Comparison of ENCODE assay signal across 14 mouse cellular contexts in the genomic region with DNA sequence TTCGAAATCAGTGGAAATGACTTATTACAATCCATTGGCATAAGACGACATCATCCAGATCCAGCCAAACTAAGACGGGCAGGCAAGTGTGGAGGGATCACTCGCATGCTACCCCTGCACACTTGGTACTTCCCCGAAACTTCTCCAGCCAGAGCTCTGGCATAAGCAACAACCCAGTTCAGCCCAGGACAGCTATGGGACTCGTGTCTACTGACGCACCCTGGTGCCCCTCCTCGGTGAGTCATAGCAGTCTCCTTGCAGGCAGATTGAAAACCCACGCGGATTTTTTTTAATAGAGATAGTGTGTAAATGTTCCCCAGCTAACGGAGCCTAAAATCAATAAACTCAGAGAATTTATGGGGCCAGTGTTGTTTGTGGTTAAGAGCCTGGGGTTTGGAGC. TPM values are rescaled to one million over a fixed set of nuclear protein-coding genes. Genes with fewer than 3 reads are reported as not detected.
DNase-seq lines count a peak whose midpoint lies in the region; ATAC-seq and TF ChIP-seq lines count a peak whose summit lies in the region.
"Had no signal": no experiment of that assay in that cellular context is flagged by ENCODE, and none has a peak within 500 bp of the region (broad histone marks: within the 10 kb centered on the region; RNA-seq: fewer than 3 reads in every experiment).

No protein-coding gene starts in this region.

- H3K4me3 ChIP-seq in lung, adult 2 months (replicated peaks; ENCODE audit: extremely low read depth, low read depth, low read length): no peak overlapping the region
- H3K4me3 ChIP-seq in myocyte: no peak overlapping the region
- H3K4me3 ChIP-seq: embryonic facial prominence, embryonic 10.5 days had no signal

- H3K79me2 ChIP-seq in myocyte (ENCODE audit: control insufficient read depth, insufficient read depth): peaks cover 55% of the 10 kb centered on the region

- no peak overlapping the region for H3ac ChIP-seq in myocyte (ENCODE audit: control insufficient read depth, insufficient read length)

- TF ChIP-seq CTCF in lung, adult 2 months (IDR thresholded peaks at IDR 0.05; ENCODE audit: insufficient read depth, low read length): no peak

- H3K27me3 ChIP-seq in myocyte (ENCODE audit: control insufficient read depth, insufficient read depth, insufficient read length): no peaks in the 10 kb centered on the region

- ATAC-seq in frontal cortex, adult (ENCODE audit: low TSS enrichment): 0 out of 2 replicates have a peak, but pooled peaks have one; percentile 27
- ATAC-seq: forebrain, embryonic 14.5 days; intestine, postnatal 0 days had no signal

- 55% methylated on average over 11 of the region's 11 CpGs for WGBS in lung, adult 2 months

- peak overlapping the region; percentile 63 for H3K4me2 ChIP-seq in myocyte (ENCODE audit: low read depth)

- H3K36me3 ChIP-seq in myocyte (ENCODE audit: control insufficient read depth, insufficient read depth): no peaks in the 10 kb centered on the region

- intact Hi-C loops in gastrocnemius, postnatal 36 days (cut with DNase I): no loop called here

- DNase-seq in frontal cortex, postnatal 25 days (ENCODE audit: low spot score in 2 of 2): no peak
- peak; percentile 37 to 55 for DNase-seq in lung, adult 18-20 months
- no peak for DNase-seq in lung, adult 2 months
- DNase-seq in gastrocnemius, postnatal 36 days: peak; percentile 32 to 61
- no peak for DNase-seq in embryo, embryonic 10 days (ENCODE audit: low spot score)
- no peak for DNase-seq in frontal cortex, postnatal 14 days (ENCODE audit: low spot score in 2 of 2)
- DNase-seq: B cell, adult 2 months; cerebellum, adult 11-12 months; thymus, postnatal 4 days had no signal

- no peak for TF ChIP-seq POLR2A in lung, adult 2 months (IDR thresholded peaks at IDR 0.05; ENCODE audit: borderline replicate concordance, extremely low read depth, low read depth, low read length)
- TF ChIP-seq POLR2A in myocyte (IDR thresholded peaks at IDR 0.05; ENCODE audit: insufficient read length, low read depth): peak; percentile 38

- no peaks in the 10 kb centered on the region; the same call in 1 of the 2 replicates for H3K4me1 ChIP-seq in lung, adult 2 months (ENCODE audit: control insufficient read depth, insufficient read depth, low read length)

TF ChIP-seq in myocyte, 11 proteins besides CTCF, POLR2A, EP300 and RAD21:
- TF ChIP-seq CEBPB (IDR thresholded peaks at IDR 0.05; ENCODE audit: insufficient read depth, poor library complexity, severe bottlenecking) (peak; percentile 78), REST (IDR thresholded peaks at IDR 0.05; ENCODE audit: insufficient read depth, insufficient read length) (no peak)
TF ChIP-seq in myocyte: peak in this region for 1.

RNA-seq across cellular contexts. Expression of a gene that starts 52.5 kb away (rescaled TPM):
- 31.3 and 42.6 TPM in 2 replicates for polyA plus RNA-seq in lung, adult 2 months (2012; rRNA removed)
- 10 to 100 TPM; 17.8 to 18.2 TPM for total RNA-seq in gastrocnemius, postnatal 36 days (2021)
- polyA plus RNA-seq in myocyte (2012; fragmentation: generic; extraction: Trizol): 33.8 TPM

Comparison
In these comparisons a context has a peak if more than half of its experiments do, and no peak if none do; other contexts are left out.
1. DNase-seq: peak in lung, adult 18-20 months (2 of 2) and gastrocnemius, postnatal 36 days (2 of 2); none in frontal cortex, postnatal 25 days (0 of 2), lung, adult 2 months (single experiment), embryo, embryonic 10 days (single experiment) and frontal cortex, postnatal 14 days (0 of 2).